Mouse (Mus musculus): ENCODE measurements around the gene Rasgrp4.

DNA sequence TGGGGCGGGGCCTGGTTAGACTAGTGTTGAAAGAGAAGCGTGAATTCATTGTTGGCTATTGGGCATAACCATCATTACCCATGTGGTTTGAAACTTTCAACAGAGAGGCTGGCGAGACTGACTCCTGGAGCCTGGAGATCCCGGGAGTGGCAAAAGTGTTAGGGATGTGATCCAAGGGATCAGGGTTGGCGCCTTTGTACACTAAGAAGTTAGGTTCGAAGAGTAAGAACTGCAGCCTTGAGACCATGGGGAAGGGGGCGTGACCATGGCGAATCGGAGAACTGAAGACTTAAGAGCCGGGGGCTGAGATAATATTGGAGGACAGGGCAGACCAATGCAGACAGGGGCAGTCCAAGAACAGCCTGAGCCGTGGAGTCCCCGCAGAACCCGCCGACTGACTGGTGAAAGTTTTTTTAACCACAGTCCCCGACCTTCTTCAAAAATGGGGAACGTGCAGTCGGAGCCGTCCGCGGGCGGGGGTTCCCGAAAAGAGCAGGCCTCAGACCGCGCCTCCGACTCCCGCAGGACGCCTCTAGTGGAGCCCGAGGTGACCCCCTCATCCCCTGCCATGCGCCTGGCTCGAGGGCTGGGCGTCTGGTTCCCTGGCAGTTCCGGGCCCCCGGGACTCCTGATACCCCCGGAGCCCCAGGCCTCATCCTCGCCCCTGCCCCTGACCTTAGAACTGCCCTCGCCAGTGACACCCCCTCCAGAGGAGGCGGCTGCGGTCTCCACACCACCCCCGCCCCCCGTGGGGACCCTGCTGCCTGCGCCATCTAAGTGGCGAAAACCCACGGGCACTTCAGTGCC, 36.3 kb downstream of the Rasgrp4 start:
- TF ChIP-seq POLR2A (IDR thresholded peaks at IDR 0.05; ENCODE audit: control insufficient read depth in 1 of 2, insufficient read depth in 1 of 2, low read depth in 1 of 2, low read length in 2 of 2, poor library complexity in 1 of 2) (no peak), CTCF (IDR thresholded peaks at IDR 0.05 in 2 of 3, conservative IDR thresholded peaks at IDR 0.05 in 1 of 3; ENCODE audit: control insufficient read depth in 1 of 3, insufficient read depth in 1 of 3, low read depth in 2 of 3, low read length in 3 of 3, poor library complexity in 1 of 3, severe bottlenecking in 1 of 3) (no peak)
